Mouse (Mus musculus) lung, postnatal 0 days (tissue): Measurements from ENCODE around the gene Atp6v1g2.

Source experiments
- CTCF ChIP-seq: IDR thresholded peaks from 2 replicates; pipeline ENCODE4 v1.5.1; 2016; ENCODE audit warnings: antibody characterized with exemption, mild to moderate bottlenecking
- EP300 ChIP-seq: IDR thresholded peaks from 2 replicates; pipeline ENCODE4 v1.6.1; 2016; ENCODE audit warnings: antibody characterized with exemption, mild to moderate bottlenecking, control low read depth

GRCm38 (mm10) chr17:35258492-35259478, 25.3 kb downstream of the Atp6v1g2 start:
- TF ChIP-seq CTCF (peak; percentile 52), EP300 (no peak; the same call in 1 of the 2 replicates)
